Mouse (Mus musculus): ENCODE results near the gene Hmox2. TPM values are rescaled to one million over a fixed set of nuclear protein-coding genes. Genes with fewer than 3 reads are reported as not detected.

Hmox2 gene
- polyA plus RNA-seq, 1 experiment from 2014 or later: 39.2 TPM

DNA sequence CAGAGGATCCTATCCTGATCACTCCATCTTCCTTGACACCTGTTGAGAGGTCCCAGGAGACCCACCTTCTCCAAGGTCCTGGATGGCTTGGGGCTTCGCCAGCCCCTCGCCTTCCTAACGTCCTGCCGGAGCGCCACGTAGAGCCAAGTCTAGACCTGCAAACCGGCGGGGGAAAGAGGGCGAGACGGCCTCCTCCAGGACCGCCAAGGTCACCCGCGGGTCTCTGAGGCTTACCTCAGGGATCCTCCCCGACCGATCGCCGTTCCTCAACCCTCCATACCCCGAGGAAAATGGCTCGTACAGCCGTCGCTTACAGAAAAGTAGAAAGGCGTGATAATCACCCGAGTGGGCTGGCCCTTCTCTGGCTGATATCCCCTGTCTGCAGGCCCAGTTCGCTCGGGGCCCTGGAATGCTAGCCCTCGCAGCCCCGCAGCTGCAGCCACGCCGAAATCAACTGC lies 63.2 kb downstream of the Hmox2 start:
- H3K36me3 ChIP-seq (ENCODE audit: control insufficient read depth, insufficient read depth): no peaks in the 10 kb centered on the region
- peak; percentile 28 for ATAC-seq (ENCODE audit: low read depth)
- H3K4me2 ChIP-seq (ENCODE audit: low read depth, low read length): peak overlapping the region; percentile 94
- H3K27me3 ChIP-seq (ENCODE audit: control insufficient read depth, insufficient read depth, low read depth, low read length): no peaks in the 10 kb centered on the region
- H3K4me1 ChIP-seq (ENCODE audit: control insufficient read depth, low read depth, low read length): peaks cover 11% of the 10 kb centered on the region
- no peaks in the 10 kb centered on the region for H3K9me3 ChIP-seq (replicated peaks; ENCODE audit: control insufficient read depth, low read length)
- peak overlapping the region; percentile 53 for H3K27ac ChIP-seq (ENCODE audit: low read length)
- under 1% methylated on average over 29 of the region's 29 CpGs for WGBS (ENCODE audit: insufficient replicate concordance)
- peak overlapping the region; percentile 88 for H3K4me3 ChIP-seq (ENCODE audit: low read depth, low read length)
- H3K9ac ChIP-seq (ENCODE audit: low read depth, low read length): peak overlapping the region; percentile 82

DNA sequence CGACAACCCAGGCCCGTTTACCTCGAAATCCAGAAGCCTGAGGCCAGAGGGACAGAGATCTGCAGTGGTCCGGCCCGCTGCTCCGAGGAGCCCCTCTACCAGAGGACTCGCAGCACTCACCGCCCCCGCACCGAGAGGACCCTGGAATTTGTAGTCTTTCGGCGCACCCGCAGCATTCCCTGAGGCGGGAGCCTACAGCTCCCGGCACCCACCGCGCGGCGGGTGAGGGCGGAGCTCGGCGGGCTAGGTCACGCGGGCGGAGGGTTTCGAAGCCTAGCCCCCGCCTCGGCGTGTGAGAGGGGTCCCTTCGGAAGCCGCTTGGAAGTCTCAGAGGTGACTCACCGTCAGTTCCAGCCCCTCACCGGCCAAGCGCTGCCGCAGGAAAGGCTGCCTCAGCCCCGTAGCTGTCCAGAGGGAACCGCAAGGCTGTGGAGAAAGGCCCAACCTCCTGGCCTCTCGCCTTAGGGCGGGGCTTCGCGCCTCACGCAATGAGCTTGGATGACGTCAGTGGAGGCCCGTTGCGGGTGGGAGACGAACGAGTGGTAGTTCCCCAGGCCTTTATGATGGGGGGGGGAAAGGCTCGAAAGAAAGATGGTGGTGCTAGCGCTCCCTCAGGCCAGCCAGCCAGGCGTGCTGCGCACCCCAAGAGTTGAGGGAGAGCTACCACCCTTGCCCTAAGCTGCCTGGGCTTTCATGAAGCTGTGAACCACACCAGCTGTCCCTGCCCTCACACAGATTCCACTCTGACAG lies 63.8 kb downstream of the Hmox2 start, which contains the start of gene Cdip1:
Gene Cdip1, minus strand, starts transcription at position 483 of the 750 bp plus-strand sequence.
- WGBS (ENCODE audit: insufficient replicate concordance): under 1% methylated on average over 51 of the region's 51 CpGs
- Histone ChIP-seq H3K36me3 (ENCODE audit: control insufficient read depth, insufficient read depth) (no peaks in the 10 kb centered on the region), H3K27ac (ENCODE audit: low read length) (peak within 1 kb of the TSS; percentile 86), H3K4me2 (ENCODE audit: low read depth, low read length) (peak within 1 kb of the TSS; percentile 94), H3K9me3 (replicated peaks; ENCODE audit: control insufficient read depth, low read length) (no peaks in the 10 kb centered on the region), H3K9ac (ENCODE audit: low read depth, low read length) (peak within 1 kb of the TSS; percentile 82), H3K27me3 (ENCODE audit: control insufficient read depth, insufficient read depth, low read depth, low read length) (no peaks in the 10 kb centered on the region), H3K4me1 (ENCODE audit: control insufficient read depth, low read depth, low read length) (peaks cover 11% of the 10 kb centered on the region), H3K4me3 (ENCODE audit: low read depth, low read length) (peak within 1 kb of the TSS; percentile 88)
- peak; percentile 97 for ATAC-seq (ENCODE audit: low read depth)

DNA sequence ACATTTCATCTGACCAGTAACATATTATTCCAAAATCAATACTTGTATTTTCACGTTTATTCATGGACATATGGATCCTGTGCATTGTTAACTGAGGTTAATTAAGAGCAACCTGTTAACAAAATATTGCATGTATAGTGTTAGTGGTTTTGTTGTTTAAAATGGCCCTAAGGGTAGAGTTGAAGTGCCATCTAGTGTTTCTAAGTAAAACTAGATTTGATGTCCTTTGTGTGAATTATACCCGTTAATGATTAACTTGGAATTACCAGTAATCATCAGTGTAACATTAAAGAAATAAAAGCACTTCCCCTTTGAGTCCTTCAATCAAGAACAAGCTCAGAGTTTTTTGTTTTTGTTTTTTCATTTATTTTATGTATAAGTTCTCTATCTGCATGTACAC lies 65.2 kb downstream of the Hmox2 start:
- H3K9me3 ChIP-seq (replicated peaks; ENCODE audit: control insufficient read depth, low read length): no peaks in the 10 kb centered on the region
- ATAC-seq (ENCODE audit: low read depth): no peak
- H3K4me1 ChIP-seq (ENCODE audit: control insufficient read depth, low read depth, low read length): peaks cover 11% of the 10 kb centered on the region
- H3K4me3 ChIP-seq (ENCODE audit: low read depth, low read length): no peak overlapping the region
- H3K27me3 ChIP-seq (ENCODE audit: control insufficient read depth, insufficient read depth, low read depth, low read length): no peaks in the 10 kb centered on the region
- H3K9ac ChIP-seq (ENCODE audit: low read depth, low read length): no peak overlapping the region
- H3K27ac ChIP-seq (ENCODE audit: low read length): no peak overlapping the region
- WGBS (ENCODE audit: insufficient replicate concordance): 47% methylated on average over 2 of the region's 2 CpGs
- no peaks in the 10 kb centered on the region for H3K36me3 ChIP-seq (ENCODE audit: control insufficient read depth, insufficient read depth)
- no peak overlapping the region for H3K4me2 ChIP-seq (ENCODE audit: low read depth, low read length)

DNA sequence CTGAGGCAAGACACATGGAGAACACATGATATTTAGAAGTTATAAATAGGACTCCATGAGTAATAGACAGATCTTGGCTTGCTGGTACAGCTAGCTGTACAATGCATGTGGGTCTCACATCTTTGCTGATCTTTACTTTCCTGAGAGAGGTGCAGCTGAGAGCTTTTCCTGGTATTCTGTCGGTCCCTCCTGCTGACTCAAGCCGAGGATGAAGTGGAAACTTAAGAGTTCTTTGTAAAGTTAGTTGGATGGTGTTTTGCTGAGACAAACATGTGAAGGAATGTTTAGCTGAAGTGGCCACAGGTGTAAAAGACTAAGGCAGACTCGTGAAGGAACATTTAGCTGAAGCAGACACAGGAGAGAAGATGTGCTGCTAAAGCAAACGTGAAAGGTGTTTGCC lies 70.5 kb downstream of the Hmox2 start:
- ATAC-seq (ENCODE audit: low read depth): no peak
- Histone ChIP-seq H3K9ac (ENCODE audit: low read depth, low read length) (no peak overlapping the region), H3K27ac (ENCODE audit: low read length) (no peak overlapping the region), H3K36me3 (ENCODE audit: control insufficient read depth, insufficient read depth) (no peaks in the 10 kb centered on the region), H3K27me3 (ENCODE audit: control insufficient read depth, insufficient read depth, low read depth, low read length) (no peaks in the 10 kb centered on the region), H3K9me3 (replicated peaks; ENCODE audit: control insufficient read depth, low read length) (no peaks in the 10 kb centered on the region), H3K4me1 (ENCODE audit: control insufficient read depth, low read depth, low read length) (no peaks in the 10 kb centered on the region), H3K4me2 (ENCODE audit: low read depth, low read length) (no peak overlapping the region), H3K4me3 (ENCODE audit: low read depth, low read length) (no peak overlapping the region)
- 55% methylated on average over 4 of the region's 4 CpGs for WGBS (ENCODE audit: insufficient replicate concordance)

Other genes starting within 250 kb of the Hmox2 start
- 2.9 and 4.4 TPM in 2 replicates for gene Srl, start 184.5 kb upstream of the Hmox2 start, polyA plus RNA-seq (2015; fragmentation: Nextera tagmentation; extraction: Ambion mirVana)
- 4.7 and 4.8 TPM in 2 replicates for gene Tfap4, start 166.5 kb upstream of the Hmox2 start, polyA plus RNA-seq (2015; fragmentation: Nextera tagmentation; extraction: Ambion mirVana)
- gene Glis2, start 131.6 kb upstream of the Hmox2 start, polyA plus RNA-seq (2015; fragmentation: Nextera tagmentation; extraction: Ambion mirVana): 2.1 and 2.5 TPM in 2 replicates
- gene Pam16, start 101.4 kb upstream of the Hmox2 start, polyA plus RNA-seq (2015; fragmentation: Nextera tagmentation; extraction: Ambion mirVana): 50.8 and 54.5 TPM in 2 replicates
- gene Vasn, start 86.4 kb upstream of the Hmox2 start, polyA plus RNA-seq (2015; fragmentation: Nextera tagmentation; extraction: Ambion mirVana): 2.0 and 3.0 TPM in 2 replicates
- 46.5 and 47.3 TPM in 2 replicates for gene Dnaja3, start 86.4 kb upstream of the Hmox2 start, polyA plus RNA-seq (2015; fragmentation: Nextera tagmentation; extraction: Ambion mirVana)
- gene Coro7, start 46.6 kb upstream of the Hmox2 start, polyA plus RNA-seq (2015; fragmentation: Nextera tagmentation; extraction: Ambion mirVana): 10.1 and 13.5 TPM in 2 replicates
- 29.1 and 35.1 TPM in 2 replicates for gene Nmral1, start 7.0 kb upstream of the Hmox2 start, polyA plus RNA-seq (2015; fragmentation: Nextera tagmentation; extraction: Ambion mirVana)
- gene Cdip1, start 63.9 kb downstream of the Hmox2 start, polyA plus RNA-seq (2015; fragmentation: Nextera tagmentation; extraction: Ambion mirVana): 23.3 and 27.3 TPM in 2 replicates
- 0.05 TPM in 1 of 2 replicates, not detected in the other for gene 4930562C15Rik, start 109.1 kb downstream of the Hmox2 start, polyA plus RNA-seq (2015; fragmentation: Nextera tagmentation; extraction: Ambion mirVana)
- 10.8 and 13.3 TPM in 2 replicates for gene Ubald1, start 154.0 kb downstream of the Hmox2 start, polyA plus RNA-seq (2015; fragmentation: Nextera tagmentation; extraction: Ambion mirVana)
- 28.2 and 30.4 TPM in 2 replicates for gene Mgrn1, start 159.9 kb downstream of the Hmox2 start, polyA plus RNA-seq (2015; fragmentation: Nextera tagmentation; extraction: Ambion mirVana)
- gene Nudt16l1, start 212.4 kb downstream of the Hmox2 start, polyA plus RNA-seq (2015; fragmentation: Nextera tagmentation; extraction: Ambion mirVana): 47.8 and 49.1 TPM in 2 replicates
- gene Anks3, start 237.8 kb downstream of the Hmox2 start, polyA plus RNA-seq (2015; fragmentation: Nextera tagmentation; extraction: Ambion mirVana): 16.5 and 16.7 TPM in 2 replicates

Data from liver, embryonic 16.5 days (tissue).